Mouse (Mus musculus): ENCODE results near the gene Ccdc47.

The Ccdc47 gene

GRCm38 (mm10) chr11:106195341-106195740 lies 20.8 kb downstream of the Ccdc47 start:
- no peak for DNase-seq

DNA sequence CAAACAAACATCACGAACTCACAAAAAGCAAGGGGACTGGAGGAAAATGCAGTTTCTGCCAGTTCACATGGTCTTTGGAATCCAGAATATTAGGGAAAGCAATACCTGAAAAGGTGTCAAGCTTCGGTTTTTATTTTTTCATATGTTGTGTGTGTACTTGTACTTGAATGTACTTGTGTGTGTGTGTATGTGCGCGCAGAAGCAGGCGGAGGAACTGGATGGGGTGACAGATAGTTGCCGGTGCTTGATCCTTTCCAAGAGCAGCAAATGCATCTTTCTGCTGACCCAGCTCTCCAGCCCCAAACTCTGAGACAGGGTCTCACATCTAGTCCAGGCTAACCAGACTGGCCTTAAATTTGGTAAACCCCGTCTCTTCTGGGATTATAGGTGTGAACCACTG lies 21.3 kb downstream of the Ccdc47 start:
- DNase-seq: no peak

- DNase-seq: no peak
These were observed 22.0 kb downstream of the Ccdc47 start for GRCm38 (mm10) chr11:106194155-106194541.

GRCm38 (mm10) chr11:106193371-106194154 lies 22.6 kb downstream of the Ccdc47 start:
- peak; percentile 98 for DNase-seq

GRCm38 (mm10) chr11:106192657-106193370 lies 23.3 kb downstream of the Ccdc47 start:
- DNase-seq: no peak

DNA sequence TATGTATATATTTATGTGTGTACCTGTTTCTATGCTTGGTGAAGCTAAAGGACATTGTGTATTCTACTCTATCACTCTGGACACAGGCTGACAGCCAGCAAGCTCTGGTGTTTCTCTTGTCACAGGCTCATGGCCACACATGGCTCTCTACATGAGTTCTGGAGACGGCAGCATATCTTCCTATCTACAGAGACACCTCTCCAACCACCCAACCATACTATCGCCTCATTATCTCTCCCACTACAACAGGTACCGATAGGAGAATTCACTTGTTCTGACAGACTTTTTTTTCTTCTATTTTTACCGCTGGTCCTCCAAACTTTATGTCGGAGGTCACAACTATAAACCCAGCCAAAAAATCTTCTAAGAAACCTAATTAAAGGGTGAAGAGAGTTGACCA lies 23.9 kb downstream of the Ccdc47 start:
- no peak for DNase-seq

DNA sequence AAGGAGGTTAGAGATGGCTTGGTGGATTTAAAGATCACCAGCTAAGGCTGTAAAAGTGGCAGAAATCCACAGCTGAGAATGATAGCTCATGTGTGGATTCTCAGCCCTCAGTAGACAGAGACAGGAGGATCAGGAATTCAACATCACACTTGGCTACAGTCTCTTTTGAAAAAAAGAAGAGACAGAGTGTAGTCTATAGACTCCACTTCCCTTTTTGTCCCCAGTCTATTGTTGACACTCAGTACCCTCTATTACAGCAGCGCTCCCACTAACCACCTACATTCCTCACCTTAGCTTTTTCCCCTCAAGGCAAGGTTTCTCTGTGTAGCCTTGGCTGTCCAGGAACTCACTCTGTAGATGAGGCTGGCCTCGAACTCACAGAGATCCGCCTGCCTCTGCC lies 24.4 kb downstream of the Ccdc47 start:
- DNase-seq: no peak

GRCm38 (mm10) chr11:106187326-106187725 lies 28.8 kb downstream of the Ccdc47 start:
- no peak for DNase-seq

DNA sequence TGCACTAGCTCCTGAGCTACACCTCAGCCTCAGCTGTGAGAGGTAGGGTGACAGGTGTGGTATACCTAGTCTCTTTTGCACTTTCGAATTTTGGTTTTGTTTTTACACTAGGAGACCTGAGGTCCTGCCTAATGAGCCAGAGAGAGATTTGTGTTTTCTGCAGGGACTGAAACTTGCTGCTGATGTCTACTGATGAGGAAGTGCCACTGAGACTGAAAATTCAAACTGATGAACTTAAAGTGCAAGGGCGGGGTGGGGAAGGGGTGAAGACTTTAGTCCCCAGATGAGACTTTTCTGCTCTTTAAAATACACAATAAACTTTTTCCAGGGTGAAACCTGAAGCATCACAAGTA lies 35.7 kb downstream of the Ccdc47 start:
- DNase-seq: no peak

DNA sequence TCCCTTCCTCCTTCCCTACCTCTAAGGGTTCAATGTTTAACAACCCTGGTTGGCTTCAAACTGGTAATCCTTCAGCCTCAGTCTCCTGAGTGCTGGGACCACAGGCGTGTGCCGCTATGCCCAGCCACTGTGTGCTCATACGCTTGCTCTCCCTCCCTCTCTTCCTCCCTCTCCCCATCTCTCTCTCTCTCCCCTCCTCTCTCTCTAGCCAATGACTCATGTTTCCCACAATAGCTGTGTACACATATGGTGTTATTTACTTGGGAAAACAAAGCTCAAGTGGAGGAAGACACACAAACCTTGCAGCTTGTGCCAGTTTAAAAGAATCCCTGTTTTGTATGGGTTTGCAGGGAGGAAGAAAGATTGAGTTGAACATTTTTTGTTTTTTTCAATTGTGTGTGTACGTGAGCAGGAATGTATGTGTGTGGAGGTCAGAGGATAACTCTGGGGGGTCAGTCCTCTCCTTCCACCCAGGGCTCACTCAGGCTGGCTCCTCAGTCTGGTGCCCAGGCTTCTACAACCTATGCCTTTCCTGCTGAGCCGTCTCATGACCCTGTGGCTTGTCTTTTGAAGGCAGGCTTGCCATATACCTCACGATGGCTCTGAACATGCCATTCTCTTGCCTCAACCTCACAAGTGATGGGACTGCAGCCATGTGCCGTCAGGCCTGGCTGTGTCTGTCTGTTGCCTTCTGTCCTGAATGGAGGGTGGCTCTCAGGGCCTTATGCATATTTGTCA lies 36.3 kb downstream of the Ccdc47 start:
- DNase-seq: no peak

- DNase-seq: no peak
These were observed 37.9 kb downstream of the Ccdc47 start for GRCm38 (mm10) chr11:106178036-106178782.

- no peak for DNase-seq
These were observed 39.8 kb downstream of the Ccdc47 start for GRCm38 (mm10) chr11:106176372-106176771.

DNA sequence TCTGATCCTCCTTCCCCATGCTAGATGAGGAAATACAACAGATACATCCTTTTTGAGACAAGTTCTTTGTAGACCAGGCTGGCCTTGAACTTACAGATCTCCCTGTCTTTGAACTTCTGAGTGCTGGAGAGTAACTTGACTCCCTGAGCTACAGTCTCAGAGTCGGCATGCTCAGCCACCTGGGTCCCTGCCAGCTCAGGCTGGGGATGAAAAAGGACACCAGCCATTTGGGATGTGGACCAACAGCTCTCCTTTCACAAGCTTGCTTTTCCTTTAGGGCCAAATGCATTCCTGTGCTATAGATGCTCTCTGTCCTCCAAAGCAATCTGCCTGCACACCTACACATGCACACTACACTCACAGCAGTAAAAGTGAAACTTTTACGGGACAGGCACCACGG lies 41.1 kb downstream of the Ccdc47 start:
- no peak for DNase-seq

GRCm38 (mm10) chr11:106174372-106174771 lies 41.8 kb downstream of the Ccdc47 start:
- no peak for DNase-seq

DNA sequence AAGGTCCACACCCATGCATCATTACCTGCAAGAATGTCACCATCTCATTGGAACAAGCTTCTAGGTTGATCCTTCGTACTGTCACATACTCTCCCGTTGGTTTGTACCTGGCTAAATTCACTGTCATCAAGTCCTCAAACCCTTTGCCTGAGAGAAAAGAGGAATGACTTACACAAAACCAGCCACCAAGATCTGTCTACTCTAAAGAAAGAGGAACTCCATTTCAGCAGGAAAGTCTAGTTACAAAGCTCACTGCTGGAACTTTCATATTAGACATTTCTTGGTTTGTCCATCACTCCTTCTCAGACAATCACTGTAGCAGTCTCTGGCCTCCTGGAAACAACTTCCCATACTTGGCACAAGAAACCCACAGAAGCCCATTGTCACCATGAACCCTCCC lies 42.9 kb downstream of the Ccdc47 start:
- no peak for DNase-seq

- DNase-seq: peak; percentile 67
These were observed 45.3 kb downstream of the Ccdc47 start for GRCm38 (mm10) chr11:106170807-106171206.

- DNase-seq: no peak
These were observed 48.7 kb downstream of the Ccdc47 start for GRCm38 (mm10) chr11:106167435-106167834.

- DNase-seq: no peak
These were observed 51.5 kb downstream of the Ccdc47 start for GRCm38 (mm10) chr11:106164601-106165180.

GRCm38 (mm10) chr11:106163546-106163945 lies 52.6 kb downstream of the Ccdc47 start:
- peak; percentile 34 for DNase-seq

GRCm38 (mm10) chr11:106162237-106162636 lies 53.9 kb downstream of the Ccdc47 start:
- DNase-seq: no peak

GRCm38 (mm10) chr11:106160841-106161721 lies 55.1 kb downstream of the Ccdc47 start, which contains the start of the genes Gm10840 and Limd2:
Gene Gm10840 (plus strand): TSS chr11:106160850.
Gene Limd2 (minus strand): TSS chr11:106160860.
- DNase-seq: peak; percentile 74

All from lung, postnatal 10 days (tissue).